Mouse (Mus musculus) G1E (cell line): ENCODE results near the gene Paqr8.

Source experiments
- CTCF ChIP-seq: IDR thresholded peaks from 2 replicates; pipeline ENCODE4 v1.5.1; 2012; ENCODE audit warnings: low read depth, low read length, inconsistent platforms, mixed read lengths
- GATA1 ChIP-seq: IDR thresholded peaks from 2 replicates; pipeline ENCODE4 v1.6.1; 2012; ENCODE audit warnings: borderline replicate concordance, low read length, inconsistent platforms, mixed read lengths
- GATA2 ChIP-seq: IDR thresholded peaks from 2 replicates; pipeline ENCODE4 v1.6.1; 2012; ENCODE audit warnings: low read depth, low read length, inconsistent platforms, borderline replicate concordance
- POLR2AphosphoS5 ChIP-seq: IDR thresholded peaks from 2 replicates; pipeline ENCODE4 v1.6.1; 2012; ENCODE audit warnings: low read depth, low read length, inconsistent platforms; ENCODE audit not compliant: insufficient replicate concordance
- TAL1 ChIP-seq: conservative IDR thresholded peaks from 2 replicates; pipeline ENCODE4 v1.6.1; 2012; ENCODE audit warnings: low read depth, low read length, inconsistent platforms, mixed read lengths

- TF ChIP-seq GATA1 (no peak), CTCF (no peak), GATA2 (no peak), TAL1 (no peak), POLR2AphosphoS5 (no peak)
Measured at GRCm38 (mm10) chr1:20941857-20942256, 51.5 kb downstream of the Paqr8 start.
